Mouse (Mus musculus) gastrocnemius, postnatal 25 days (tissue): ENCODE measurements around the gene Slc12a7. TPM values are rescaled to one million over a fixed set of nuclear protein-coding genes. Genes with fewer than 3 reads are reported as not detected.
"Not testable (repeated sequence)": the region's sequence is repeated elsewhere in the genome, so short reads cannot be mapped to it uniquely, and the experiment has no call there.

Source experiments
- DNase-seq: peaks from one replicate; pipeline ENCODE4 v3.0.0; 2022
- total RNA-seq, 2 experiments: library from RNA; stranded (reverse); gene quantifications; 1 replicate in 1 of 2; 2 replicates in 1 of 2; pipeline ENCODE4 v1.2.3; 2021

The Slc12a7 gene
- total RNA-seq, 2 experiments from 2014 or later = 3.6 to 8.0 TPM

DNA sequence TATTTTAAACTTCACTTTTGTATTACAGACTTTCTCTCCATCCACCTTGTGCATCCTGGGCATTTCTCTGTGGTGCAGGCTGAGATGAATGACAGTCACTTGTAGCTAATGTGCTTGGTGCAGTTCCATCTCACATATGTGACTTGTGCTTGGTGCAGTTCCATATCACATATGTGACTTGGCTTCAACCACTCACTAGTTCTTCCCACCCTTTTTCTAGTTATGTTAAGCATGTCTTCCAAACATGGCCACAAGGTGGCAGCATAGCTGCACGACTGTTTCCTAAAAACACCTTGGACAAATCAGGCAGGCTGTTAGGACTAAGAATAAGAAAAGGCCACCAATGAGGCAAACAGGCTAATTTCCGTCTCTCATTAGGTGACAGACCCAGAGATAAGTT, 14.7 kb upstream of the Slc12a7 start:
- DNase-seq = no peak

DNA sequence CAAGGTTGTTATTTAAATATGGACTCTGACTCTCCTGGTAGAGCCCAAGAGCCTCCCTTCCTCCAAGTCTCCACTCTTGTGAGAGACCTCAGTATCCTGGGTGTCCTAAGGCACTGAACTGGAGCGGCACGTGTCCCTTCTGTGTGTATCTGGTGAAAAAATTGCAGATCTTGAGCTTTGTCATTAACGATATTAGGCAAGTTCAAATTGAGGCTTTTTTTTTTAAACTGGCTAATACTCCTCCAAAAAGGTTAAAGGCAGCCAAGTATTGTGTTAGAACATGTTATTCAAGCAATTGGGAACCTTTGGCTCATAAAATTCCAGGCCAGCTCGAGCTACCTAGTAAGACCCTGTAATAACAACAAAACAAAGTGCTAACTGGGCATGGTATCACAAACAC, 12.7 kb upstream of the Slc12a7 start:
- no peak for DNase-seq

DNA sequence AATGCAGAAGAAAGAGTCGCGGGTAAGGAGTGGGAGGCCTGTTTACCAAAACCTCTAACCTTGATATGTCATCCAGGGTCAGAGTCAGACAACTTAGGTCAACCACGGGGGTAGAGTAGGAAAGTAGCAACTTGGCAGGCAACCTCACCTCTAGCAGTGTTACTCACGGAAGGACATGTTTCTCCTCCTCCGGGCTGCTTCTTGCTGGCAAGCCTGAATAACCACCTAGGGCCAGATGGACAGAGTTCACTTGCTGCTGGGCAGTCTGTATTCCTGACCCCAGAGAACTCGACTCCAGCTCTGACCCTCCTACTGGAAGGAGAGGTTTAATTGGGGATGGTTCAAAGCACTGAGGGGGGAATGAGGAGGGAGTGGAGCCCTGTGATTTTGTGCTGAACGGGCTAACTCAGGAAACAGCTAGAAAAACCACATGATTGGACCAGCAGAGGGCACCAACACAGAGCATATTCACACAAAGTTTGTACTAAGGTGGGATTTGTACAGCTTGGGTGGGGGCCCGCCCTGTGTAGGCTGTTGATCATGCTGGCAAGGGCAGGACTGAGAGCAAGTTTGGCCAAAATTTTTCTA, 9.7 kb upstream of the Slc12a7 start:
- DNase-seq = no peak

DNA sequence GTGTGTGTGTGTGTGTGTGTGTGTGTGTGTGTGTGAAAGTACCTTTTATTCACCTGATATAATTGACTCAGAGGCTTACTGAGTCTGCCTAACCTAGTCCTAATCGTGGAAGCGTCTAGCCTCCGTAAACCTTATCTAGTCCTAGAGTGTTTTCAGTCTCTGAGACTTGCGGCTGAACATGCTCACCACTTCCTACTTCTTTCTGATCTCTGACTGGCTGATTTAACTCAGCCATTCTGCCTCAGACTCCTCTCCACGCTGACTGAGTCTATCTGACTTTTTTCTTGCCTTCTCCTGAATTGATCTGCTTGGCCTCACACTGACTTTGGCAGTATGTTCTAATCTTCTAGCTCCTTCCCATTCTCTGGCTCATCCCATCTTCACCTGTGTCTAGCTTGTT, 7.6 kb upstream of the Slc12a7 start:
- DNase-seq = no peak

DNA sequence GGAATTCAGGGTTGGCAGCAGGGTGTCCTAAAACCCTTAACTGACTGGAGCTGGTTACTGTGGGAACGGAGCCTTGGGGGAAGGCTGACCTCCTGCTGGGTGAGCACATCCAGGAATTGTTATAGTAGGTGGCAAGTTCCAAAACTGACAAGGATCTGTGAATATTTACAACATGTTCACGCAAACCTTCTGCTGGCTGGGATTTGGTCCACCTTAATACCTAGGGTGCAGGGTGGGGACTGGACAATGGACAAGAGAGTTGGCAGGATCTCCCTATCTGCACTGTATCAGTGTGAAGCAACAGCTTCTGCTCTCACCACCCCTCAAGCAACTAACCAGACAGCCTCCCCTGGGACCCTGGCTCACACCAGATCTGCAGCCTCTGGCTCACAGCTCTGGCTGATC, 5.3 kb upstream of the Slc12a7 start:
- DNase-seq = peak; percentile 48

DNA sequence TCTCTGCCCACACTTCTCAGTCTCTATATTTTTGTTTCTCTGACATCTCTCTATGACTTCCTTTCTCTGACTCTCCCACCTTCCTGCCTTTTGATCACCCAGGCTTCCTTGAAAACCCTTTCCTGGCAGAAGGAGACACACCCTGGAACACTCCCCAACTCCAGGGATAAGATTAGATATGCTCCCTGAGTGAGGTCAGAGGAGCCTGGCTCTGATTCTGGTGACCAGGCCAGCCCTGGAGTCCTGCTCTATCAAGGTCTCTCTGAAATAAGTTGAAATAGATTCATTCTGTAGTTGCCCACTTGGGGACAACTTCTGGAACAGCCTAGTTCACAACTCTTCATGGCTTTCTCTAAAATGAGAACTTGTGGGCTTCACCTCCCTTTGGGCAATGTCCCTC, 4.3 kb upstream of the Slc12a7 start:
- no peak for DNase-seq

DNA sequence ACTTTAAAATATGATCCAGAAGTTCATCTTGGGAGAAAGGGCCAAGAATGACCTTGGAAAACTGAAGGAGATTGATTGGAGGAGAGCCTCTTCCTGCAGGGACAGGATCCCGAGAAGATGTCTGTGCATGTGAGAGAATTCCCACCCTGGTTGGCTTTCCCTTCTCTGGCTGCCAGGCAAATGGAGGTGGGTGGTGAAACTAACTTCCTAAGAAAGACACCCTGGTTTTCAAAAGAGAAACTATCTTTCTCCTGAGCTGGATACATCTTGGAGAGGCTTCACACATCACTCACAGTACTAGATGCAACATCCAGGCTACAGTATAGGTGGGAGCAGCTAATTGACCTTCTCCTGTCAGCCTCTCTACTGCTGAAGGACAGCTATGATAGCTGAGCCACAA, 2.0 kb upstream of the Slc12a7 start:
- DNase-seq = no peak

DNA sequence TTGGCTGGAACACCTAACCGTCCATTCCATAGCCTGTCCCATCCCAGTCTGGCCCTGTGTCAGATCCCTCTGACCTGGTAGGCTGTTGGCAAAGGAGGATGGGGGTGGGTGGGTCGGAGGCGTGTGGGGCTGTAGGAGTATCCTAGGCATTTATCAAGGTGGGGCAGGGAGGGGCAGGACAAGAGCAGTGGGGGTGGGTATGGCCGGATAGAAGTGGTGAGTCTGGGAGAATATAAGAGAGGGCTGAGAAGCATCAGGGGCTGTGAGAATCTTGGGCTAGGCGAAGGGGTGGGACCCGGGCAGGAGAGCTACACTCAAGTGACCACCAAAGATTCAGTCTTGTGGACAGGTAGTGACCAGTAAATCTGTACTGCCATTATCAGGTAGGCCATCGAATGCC, 659 bp upstream of the Slc12a7 start:
- no peak for DNase-seq

DNA sequence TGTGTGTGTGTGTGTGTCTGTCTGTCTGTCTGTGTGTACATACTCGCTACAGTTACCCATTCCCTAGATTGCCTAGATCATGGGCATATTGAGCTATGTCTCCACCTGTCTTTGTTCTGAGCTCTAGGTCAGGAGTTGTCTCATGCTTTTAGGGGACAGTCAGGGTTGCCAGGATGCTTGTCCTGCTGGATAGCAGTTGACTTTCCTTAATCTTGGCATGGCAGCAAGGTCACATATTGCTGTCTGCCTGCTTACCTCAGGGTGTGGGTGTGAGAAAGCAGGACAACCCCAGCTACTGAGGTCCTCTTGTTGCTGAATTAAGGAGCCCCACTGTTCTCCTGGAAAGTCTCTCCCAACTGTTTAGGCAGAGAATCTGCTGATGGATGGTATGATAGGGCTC, 1.5 kb downstream of the Slc12a7 start:
- DNase-seq = no peak

DNA sequence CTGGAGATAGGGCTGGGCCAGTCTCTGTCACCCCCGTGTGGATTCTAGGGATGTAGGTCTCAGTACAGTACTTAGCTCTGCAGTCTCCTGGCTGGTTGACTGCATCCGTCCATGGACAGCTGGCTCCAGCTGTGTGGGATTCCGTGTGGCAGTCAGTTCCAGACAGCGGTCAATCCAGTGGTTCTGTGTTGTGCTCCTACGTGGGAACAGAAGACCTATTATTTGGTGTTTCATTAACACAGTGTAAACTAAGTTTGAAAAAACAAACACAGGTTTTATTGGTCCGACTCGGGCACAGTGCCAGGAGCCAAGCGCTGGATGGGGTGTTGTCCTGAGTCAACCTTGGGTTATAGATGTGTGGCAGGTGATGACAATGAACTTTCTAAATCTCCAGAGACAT, 2.4 kb downstream of the Slc12a7 start:
- no peak for DNase-seq

DNA sequence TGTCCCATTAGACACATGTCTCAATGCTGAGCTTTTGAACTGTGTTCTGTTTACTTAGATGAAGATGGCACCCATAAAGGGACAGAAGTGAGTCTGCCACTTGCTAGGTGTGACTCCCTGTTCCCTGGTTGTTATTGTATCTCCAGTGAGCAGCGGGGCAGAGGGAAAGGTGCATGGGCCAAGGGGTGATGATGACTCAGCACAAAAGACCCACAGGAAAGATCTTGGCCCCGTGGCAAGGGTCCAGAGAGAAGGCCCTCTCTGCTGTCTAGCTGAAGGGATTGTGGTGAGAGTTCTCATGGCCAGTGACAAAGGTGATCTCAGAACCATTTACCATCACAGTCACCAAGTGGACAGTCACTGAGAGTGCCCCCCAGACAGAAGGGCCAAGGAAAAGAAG, 3.0 kb downstream of the Slc12a7 start:
- no peak for DNase-seq

DNA sequence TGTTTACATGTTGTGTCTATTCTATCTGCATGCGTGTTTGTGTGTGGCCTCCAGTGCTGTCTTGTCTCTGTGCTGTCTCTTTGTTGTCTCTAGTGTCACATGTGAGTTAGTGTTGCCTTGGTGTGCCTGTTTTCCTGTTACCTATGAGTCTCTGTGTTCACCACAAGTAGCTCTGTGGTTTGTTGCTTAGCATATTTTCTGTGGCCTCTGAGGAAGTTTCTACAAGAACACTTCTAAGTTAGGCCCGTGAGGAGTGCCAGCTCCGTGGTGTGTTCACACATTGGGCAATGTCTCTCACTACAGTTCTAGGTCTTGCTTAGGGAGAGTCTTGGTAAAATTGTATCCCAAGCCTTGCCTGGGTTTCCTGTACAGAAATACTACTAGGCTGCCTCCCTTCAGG, 4.0 kb downstream of the Slc12a7 start:
- no peak for DNase-seq

DNA sequence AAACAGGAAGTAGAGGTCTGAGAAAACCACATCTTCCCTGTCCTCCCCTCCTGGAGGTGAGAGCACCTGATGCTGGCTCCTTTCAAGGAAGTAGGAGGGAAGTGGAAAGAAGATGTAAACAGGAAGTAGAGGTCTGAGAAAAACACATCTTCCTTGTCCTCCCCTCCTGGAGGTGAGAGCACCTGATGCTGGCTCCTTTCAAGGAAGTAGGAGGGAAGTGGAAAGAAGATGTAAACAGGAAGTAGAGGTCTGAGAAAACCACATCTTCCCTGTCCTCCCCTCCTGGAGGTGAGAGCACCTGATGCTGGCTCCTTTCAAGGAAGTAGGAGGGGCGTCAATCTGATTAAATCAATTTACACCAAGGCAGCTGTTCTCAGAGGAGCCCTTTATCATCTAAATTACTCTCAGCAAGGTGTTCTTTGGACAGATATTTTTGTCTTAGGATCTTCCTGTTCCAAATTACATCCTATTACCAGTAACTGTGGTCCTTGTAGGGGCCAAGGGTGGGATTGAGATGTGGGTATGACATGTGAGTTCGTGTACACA, 7.6 kb downstream of the Slc12a7 start:
- not testable (repeated sequence) for DNase-seq

DNA sequence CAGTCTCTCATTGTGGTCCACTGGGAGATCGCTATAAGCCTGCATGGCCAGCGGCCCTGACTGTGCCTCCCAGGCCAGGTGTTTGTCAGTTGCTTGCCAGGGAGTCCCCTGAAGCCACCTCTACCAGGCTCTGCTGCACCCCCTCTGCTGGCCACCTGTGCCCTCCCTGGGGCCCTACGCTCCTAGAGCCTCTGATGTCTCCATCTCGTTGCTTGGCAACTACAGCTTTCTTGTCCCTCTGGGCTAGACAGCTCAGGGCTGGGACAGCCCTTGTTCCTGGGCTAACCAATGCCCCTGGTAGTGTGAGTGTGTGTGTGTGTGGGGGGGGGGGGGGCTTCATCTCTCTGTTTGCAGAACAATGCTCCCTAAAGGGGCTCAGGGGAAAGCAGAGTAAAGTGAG, 10.1 kb downstream of the Slc12a7 start:
- DNase-seq = no peak

DNA sequence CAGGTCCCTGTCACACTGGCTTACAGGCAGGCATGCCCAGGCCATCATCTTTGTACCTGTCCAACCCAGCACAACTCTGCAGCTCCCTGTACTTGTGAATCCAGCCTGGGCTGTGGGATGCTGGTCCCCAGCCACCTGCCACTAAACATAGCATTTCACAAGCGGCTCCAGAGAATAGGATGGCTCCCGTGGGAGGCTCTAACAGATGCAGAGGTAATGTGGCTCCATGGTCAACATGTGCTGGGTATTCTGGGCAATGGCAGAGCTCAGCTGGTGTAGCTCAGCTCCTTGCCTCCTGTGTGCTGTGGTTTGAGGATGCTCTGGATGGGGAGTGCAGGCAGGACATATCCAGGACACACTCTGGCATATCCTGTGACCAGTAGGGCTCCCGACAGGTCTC, 10.8 kb downstream of the Slc12a7 start:
- DNase-seq = no peak

DNA sequence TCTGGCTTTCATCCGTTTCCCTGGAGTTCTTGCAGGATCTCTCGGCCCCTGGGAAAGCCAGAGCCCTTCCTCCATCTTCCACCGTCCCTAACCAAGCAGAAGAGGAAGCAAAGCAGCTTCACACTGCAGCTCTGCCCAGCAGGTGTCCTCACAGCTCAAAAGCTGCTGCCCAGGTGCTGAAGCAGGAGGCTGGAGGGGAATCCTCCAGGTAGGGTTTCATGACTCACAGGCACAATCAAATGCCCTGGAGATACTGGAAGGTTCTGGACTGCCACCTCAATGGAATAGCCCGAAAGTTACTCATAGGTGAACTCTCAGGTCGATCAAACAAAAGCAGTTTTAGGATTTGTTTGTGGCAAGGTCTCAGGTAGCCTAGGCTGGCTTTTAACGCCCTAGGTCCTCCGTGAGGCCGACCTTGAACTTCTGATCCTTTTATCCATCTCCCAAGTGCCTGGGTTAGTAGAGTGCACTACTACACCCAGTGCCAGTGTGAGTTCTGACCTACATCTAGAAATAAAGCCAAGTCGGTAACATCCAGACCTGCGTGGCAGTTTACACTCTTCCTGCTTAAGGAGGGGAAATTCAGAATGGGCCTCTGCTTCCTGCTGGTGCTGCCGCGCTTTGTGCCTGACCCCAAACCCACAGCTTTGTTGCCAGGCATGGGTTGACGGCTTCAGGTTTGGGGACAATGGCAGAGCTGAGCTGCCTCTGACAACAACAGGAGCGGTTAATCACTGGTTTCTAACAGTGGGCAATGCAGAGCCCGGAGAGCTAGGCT, 16.0 kb downstream of the Slc12a7 start:
- DNase-seq = no peak

DNA sequence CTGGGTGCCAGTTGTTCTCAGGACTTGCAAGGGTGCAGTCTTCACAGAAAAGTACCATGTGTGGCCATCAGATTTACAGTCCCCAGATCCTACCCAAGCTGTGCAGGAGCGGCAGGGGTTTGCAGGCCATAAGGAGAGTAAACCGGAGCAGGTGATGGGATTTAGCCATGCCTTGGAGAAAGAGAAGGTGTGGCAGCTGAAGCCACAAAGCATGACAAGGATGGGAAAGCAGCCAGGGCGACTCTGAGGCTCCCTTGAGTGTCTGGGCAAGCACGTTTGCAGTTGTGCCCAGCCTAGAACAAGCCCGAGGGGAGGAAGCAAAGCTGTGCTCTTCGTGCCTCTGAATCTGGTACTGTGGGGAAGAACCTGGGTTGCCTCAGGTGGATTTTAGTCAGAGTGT, 17.5 kb downstream of the Slc12a7 start:
- no peak for DNase-seq

DNA sequence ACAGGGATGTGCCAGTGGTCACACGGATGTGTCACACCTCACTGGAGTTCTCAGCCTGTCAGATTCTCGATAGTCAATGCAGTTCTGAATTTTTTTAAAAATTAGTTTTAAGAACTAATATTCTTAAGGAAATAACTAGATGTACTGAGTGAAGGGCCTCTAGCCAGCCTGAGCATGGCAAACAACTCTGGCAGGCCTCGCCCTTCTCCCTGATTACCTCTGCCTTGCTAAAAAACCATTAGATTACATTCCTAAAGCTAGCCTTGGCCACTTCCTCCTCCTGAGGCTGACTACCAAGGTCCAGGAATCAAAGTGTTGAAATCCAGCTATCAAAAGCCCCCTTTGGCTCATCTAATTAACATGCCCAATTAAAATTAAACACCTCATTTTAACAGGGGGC, 18.4 kb downstream of the Slc12a7 start:
- DNase-seq = no peak

DNA sequence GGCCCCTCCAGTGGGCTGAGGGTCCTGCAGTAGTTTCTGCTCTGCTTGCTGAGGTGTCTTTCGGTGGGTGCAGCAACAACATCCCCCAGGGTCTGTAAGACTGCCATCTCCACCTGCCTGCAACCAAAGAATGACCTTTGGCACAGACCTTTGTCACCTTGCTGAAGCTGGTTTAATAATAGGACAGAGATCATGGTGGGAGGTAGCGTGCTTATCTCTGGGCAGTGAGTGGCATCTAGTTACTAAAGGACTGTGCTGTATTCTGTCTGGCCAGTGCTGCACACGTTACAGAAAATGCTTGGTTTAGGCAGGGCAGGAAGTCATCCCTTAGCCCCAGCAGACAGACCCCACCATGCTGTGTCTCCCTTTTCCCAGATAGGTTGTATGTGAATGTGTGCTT, 22.9 kb downstream of the Slc12a7 start:
- DNase-seq = no peak

DNA sequence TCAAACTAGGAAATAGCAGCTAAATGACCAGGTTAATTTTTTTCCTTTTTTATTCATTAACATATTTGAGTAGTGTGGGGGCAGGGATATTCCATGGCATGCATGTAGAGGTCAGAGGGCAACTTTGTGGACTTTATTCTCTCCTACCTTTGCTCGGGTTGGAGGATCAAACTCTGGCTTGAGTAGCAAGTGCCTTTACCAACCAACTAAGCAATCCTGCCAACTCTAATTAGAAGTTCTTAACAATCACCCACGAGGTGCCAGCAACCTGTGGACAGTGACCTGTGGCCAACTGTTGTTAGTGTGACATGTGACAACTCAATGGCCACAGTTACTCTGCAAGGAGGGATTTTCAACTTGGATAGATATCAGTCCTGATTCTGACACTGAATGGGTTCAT, 24.0 kb downstream of the Slc12a7 start:
- DNase-seq = no peak

DNA sequence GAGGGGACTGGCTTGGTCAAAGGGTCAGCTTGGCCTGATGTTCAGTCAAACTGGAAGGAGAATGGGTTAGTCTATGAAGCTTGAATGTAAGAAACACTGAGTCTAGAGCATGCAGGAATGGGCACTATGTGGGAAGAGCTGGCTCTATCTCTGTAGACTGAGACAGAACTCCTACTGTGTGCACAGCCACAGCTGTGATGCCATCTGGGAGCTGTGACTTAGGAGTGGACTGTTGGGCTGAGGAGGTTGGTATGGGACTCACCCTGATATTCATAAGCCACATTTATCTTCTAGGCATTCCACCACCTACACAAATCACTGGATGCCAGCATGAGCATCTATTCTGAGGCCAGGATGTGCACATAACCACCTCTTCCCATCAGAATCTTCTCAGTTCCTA, 24.5 kb downstream of the Slc12a7 start:
- DNase-seq = no peak

DNA sequence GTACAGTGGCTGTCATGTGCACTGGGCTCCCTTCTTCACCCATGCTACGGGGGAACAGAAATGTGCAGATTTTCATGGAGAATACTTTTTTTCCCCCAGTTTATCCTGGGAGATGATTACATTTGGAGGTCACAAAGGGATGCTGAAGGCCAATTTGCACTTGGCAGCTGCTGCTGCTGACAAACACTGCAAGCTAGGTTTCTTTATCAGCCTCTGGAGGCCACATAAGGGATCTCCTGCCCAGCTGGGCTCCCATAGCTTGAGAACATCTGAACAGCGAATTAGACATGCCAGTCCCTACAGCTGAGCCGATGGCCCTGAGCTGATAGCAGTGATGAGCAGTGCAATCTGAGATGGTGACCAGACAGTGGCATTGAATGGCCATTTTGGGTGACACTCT, 26.7 kb downstream of the Slc12a7 start:
- DNase-seq = no peak

DNA sequence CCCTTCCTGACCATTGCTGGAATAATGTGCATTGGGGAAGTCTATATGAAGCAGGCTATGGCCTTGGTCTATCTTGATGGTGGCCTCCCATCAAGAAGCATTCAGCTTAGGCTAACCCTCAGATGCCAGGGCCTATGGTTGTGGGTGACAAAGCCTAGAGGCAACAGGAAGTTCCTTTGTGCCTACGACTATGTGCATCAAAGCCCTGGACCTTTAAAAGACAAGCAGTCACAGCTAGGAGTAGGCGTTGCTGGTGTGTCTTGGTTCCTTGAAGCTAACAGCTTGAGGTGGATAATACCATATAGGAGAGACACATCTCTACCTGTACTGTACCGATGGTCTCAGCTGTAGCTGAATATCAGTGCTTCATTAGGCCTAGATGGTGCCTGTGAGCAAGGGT, 27.2 kb downstream of the Slc12a7 start:
- DNase-seq = no peak

DNA sequence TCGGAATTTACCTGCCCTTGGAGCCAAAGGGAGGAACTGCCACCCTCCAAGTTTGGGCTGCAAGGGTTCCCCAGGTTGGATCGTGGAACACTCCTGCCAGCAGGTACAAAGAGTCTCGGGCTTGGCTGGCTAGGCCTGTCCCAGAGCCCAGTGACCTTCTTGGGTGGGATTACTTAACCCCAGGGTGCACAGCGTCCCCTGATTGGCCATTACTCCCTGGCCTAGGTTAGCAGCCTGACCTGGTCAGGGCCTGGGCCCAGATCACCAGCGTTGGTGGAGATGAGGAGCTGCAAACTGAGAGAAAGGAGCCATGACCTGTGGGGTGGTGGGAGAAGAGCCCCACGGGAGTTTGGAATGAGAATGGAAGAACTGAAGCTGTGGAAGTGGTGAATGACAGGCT, 30.0 kb downstream of the Slc12a7 start:
- DNase-seq = no peak
